Mouse (Mus musculus): ENCODE data around the gene Fxyd5. TPM values are rescaled to one million over a fixed set of nuclear protein-coding genes. Genes with fewer than 3 reads are reported as not detected.

The Fxyd5 gene
- 100 to 1,000 TPM; 709 to 844 TPM for total RNA-seq (2023)

GRCm38 (mm10) chr7:31042431-31042910 is at the start of gene Fxyd5:
Gene Fxyd5 (minus strand): TSS chr7:31042481.

GRCm38 (mm10) chr7:31076492-31076891 is 34.2 kb upstream of the Fxyd5 start, which contains the start of gene Fxyd3:
Gene Fxyd3 (minus strand): TSS chr7:31076704.

GRCm38 (mm10) chr7:31059108-31059507 is 16.8 kb upstream of the Fxyd5 start, which contains the start of gene Lgi4:
Gene Lgi4 (plus strand): TSS chr7:31059342.

GRCm38 (mm10) chr7:31057071-31057470 is 14.8 kb upstream of the Fxyd5 start, which contains the start of gene Fxyd1:
Gene Fxyd1 (minus strand): TSS chr7:31057199.

GRCm38 (mm10) chr7:31051321-31052021 is 9.2 kb upstream of the Fxyd5 start, which contains the start of gene Fxyd7:
Gene Fxyd7 (minus strand): TSS chr7:31051467.

Other genes starting within 250 kb of the Fxyd5 start
- gene Ffar2, start 218.7 kb downstream of the Fxyd5 start, total RNA-seq (2023): 10 to 100 TPM; 38.5 to 40.3 TPM
- not detected for gene Ffar3, start 186.3 kb downstream of the Fxyd5 start, total RNA-seq (2023)
- gene Ffar1, start 180.9 kb downstream of the Fxyd5 start, total RNA-seq (2023): not detected
- gene Cd22, start 162.1 kb downstream of the Fxyd5 start, total RNA-seq (2023): 1 to 10 TPM; 4.9 to 5.4 TPM
- gene Mag, start 127.6 kb downstream of the Fxyd5 start, total RNA-seq (2023): 1 to 10 TPM; 1.1 to 1.9 TPM
- 1 to 10 TPM in 1 of 2 experiments, not detected in 1; 2.0 TPM for gene Hamp2, start 117.8 kb downstream of the Fxyd5 start, total RNA-seq (2023)
- not detected for gene Hamp, start 98.4 kb downstream of the Fxyd5 start, total RNA-seq (2023)
- 100 to 1,000 TPM; 125 to 137 TPM for gene Usf2, start 85.7 kb downstream of the Fxyd5 start, total RNA-seq (2023)
- gene Lsr, start 69.0 kb downstream of the Fxyd5 start, total RNA-seq (2023): 1 to 10 TPM; 2.4 to 3.4 TPM
- under 1 TPM; 0.49 to 0.62 TPM for gene Fam187b, start 68.7 kb downstream of the Fxyd5 start, total RNA-seq (2023)
- not detected for gene Fxyd7, start 9.0 kb upstream of the Fxyd5 start, total RNA-seq (2023)
- gene Fxyd1, start 14.7 kb upstream of the Fxyd5 start, total RNA-seq (2023): not detected
- gene Lgi4, start 16.9 kb upstream of the Fxyd5 start, total RNA-seq (2023): under 1 TPM in 1 of 2 experiments, not detected in 1; 0.15 TPM
- gene Fxyd3, start 34.2 kb upstream of the Fxyd5 start, total RNA-seq (2023): not detected
- gene Hpn, start 72.8 kb upstream of the Fxyd5 start, total RNA-seq (2023): 1 to 10 TPM; 2.1 to 3.4 TPM
- 1 to 10 TPM; 6.2 to 8.8 TPM for gene Scn1b, start 84.5 kb upstream of the Fxyd5 start, total RNA-seq (2023)
- gene Gramd1a, start 113.4 kb upstream of the Fxyd5 start, total RNA-seq (2023): 100 to 1,000 TPM; 112 to 127 TPM
- not detected for gene Scgb2b2, start 248.0 kb upstream of the Fxyd5 start, total RNA-seq (2023)
- not detected for gene Scgb1b2, start 249.3 kb upstream of the Fxyd5 start, total RNA-seq (2023)